Mouse (Mus musculus): ENCODE measurements around the gene Pot1a. TPM values are rescaled to one million over a fixed set of nuclear protein-coding genes. Genes with fewer than 3 reads are reported as not detected.
A peak's percentile ranks its signal among the peaks of the same experiment; 100 is the strongest.

Pot1a gene
- polyA plus RNA-seq, 1 experiment from 2014 or later = 28.9 TPM

- Histone ChIP-seq H3K4me2 (replicated peaks) (no peak overlapping the region), H3K4me1 (no peaks in the 10 kb centered on the region), H3K9me3 (replicated peaks) (no peaks in the 10 kb centered on the region), H3K27ac (replicated peaks) (0 out of 2 replicates have a peak overlapping the region, but pooled peaks have one; percentile 1), H3K9ac (no peak overlapping the region), H3K36me3 (no peaks in the 10 kb centered on the region), H3K27me3 (no peaks in the 10 kb centered on the region), H3K4me3 (replicated peaks) (no peak overlapping the region)
- 22% methylated on average over 2 of the region's 2 CpGs for WGBS
- ATAC-seq (ENCODE audit: insufficient number of reproducible peaks, low FRiP score, low TSS enrichment, low read depth) = no peak; the same call in 1 of the 2 replicates
Observed at GRCm38 (mm10) chr6:25710601-25711000, 98.4 kb downstream of the Pot1a start.

- Histone ChIP-seq H3K9ac (no peak overlapping the region), H3K4me2 (replicated peaks) (no peak overlapping the region), H3K27ac (replicated peaks) (no peak overlapping the region), H3K4me1 (no peaks in the 10 kb centered on the region), H3K9me3 (replicated peaks) (no peaks in the 10 kb centered on the region), H3K27me3 (no peaks in the 10 kb centered on the region), H3K4me3 (replicated peaks) (no peak overlapping the region), H3K36me3 (no peaks in the 10 kb centered on the region)
- ATAC-seq (ENCODE audit: insufficient number of reproducible peaks, low FRiP score, low TSS enrichment, low read depth) = peak; percentile 65
- 17% methylated on average over 6 of the region's 6 CpGs for WGBS
Observed at GRCm38 (mm10) chr6:25709250-25709895, 99.7 kb downstream of the Pot1a start.

- Histone ChIP-seq H3K27ac (replicated peaks) (no peak overlapping the region), H3K9ac (no peak overlapping the region), H3K9me3 (replicated peaks) (no peaks in the 10 kb centered on the region), H3K36me3 (no peaks in the 10 kb centered on the region), H3K4me1 (no peaks in the 10 kb centered on the region), H3K4me3 (replicated peaks) (no peak overlapping the region), H3K27me3 (no peaks in the 10 kb centered on the region), H3K4me2 (replicated peaks) (no peak overlapping the region)
- no peak for ATAC-seq (ENCODE audit: insufficient number of reproducible peaks, low FRiP score, low TSS enrichment, low read depth)
- 17% methylated on average over 2 of the region's 2 CpGs for WGBS
Observed at GRCm38 (mm10) chr6:25699956-25700355, 109.1 kb downstream of the Pot1a start.

Other genes with a start within 250 kb of the Pot1a start
- 4.4 and 4.8 TPM in 2 replicates for gene Gpr37, start 118.5 kb downstream of the Pot1a start, polyA plus RNA-seq (2015; fragmentation: Nextera tagmentation; extraction: Ambion mirVana)